Mouse (Mus musculus) cerebellum, adult 2 months (tissue): Measurements from ENCODE around the gene Pgpep1l.

Source experiments
- CTCF ChIP-seq: fragments of 200-500 bp; IDR thresholded peaks from 2 replicates; pipeline ENCODE4 v1.5.1; 2011; ENCODE audit warnings: low read depth, mild to moderate bottlenecking, control low read depth, low read length, moderate library complexity, borderline replicate concordance; ENCODE audit not compliant: insufficient read depth
- POLR2A ChIP-seq: fragments of 200-500 bp; IDR thresholded peaks from 2 replicates; pipeline ENCODE4 v1.6.1; 2011; ENCODE audit warnings: low read length, control low read depth, borderline replicate concordance; ENCODE audit not compliant: insufficient read depth

- TF ChIP-seq CTCF (no peak), POLR2A (no peak)
These were observed 40.0 kb downstream of the Pgpep1l start for GRCm38 (mm10) chr7:68224006-68224405.
